Mouse (Mus musculus): ENCODE measurements around the gene Avpi1. TPM values are rescaled to one million over a fixed set of nuclear protein-coding genes. Genes with fewer than 3 reads are reported as not detected.

Avpi1 gene
- polyA plus RNA-seq, 1 experiment = 26.9 TPM

DNA sequence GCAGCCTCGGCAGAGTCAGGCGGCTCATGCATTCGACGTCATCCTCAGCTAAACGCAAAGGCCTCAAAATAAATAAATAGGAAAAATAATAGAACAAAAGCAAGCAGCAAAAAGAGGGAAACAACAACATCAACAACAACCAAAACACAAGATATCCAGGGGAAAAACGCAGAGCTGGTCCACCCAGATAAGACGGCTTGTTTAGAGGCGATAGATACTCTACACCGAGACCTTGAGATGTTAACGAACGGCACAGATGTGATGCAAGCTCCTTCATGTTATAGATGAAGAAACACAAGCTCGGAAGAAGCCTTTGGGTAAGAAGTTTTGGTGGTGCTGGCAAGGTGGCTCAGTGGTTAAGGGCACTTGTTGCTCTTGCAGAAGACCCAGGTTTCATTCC, 49.9 kb downstream of the Avpi1 start:
- Histone ChIP-seq H3K4me3 (replicated peaks; ENCODE audit: insufficient read depth, low read depth, low read length) (no peak overlapping the region), H3K27ac (ENCODE audit: insufficient read depth, low read length) (no peak overlapping the region), H3K4me1 (ENCODE audit: control insufficient read depth, insufficient read depth, low read length) (no peaks in the 10 kb centered on the region), H3K27me3 (ENCODE audit: control insufficient read depth, insufficient read depth, low read length) (no peaks in the 10 kb centered on the region)
- TF ChIP-seq POLR2A (IDR thresholded peaks at IDR 0.05; ENCODE audit: borderline replicate concordance, insufficient read depth, low read length) (no peak), CTCF (IDR thresholded peaks at IDR 0.05; ENCODE audit: borderline replicate concordance, insufficient read depth, low read depth, low read length) (no peak)
- 95% methylated on average over 12 of the region's 12 CpGs for WGBS
- DNase-seq = no peak

DNA sequence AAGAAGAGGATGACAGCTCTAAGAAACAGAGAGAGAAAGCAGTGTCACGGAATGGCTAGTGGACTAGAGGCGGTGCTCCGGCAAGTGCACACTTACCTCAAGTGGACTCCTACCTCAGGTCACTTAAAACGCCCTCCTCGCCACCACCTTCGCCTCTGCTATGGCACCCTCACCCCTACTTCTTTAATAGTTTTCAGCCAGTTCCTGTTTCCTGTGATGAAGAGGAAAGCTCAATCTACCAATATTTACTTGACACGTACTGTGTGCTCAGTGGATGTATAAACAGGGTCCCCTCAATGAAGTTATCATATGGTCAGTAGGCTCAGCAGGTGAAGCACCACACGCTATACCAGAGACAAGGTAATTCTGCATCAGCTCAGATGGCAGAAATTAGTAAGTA, 50.3 kb downstream of the Avpi1 start:
- no peak overlapping the region for H3K4me3 ChIP-seq (replicated peaks; ENCODE audit: insufficient read depth, low read depth, low read length)
- no peaks in the 10 kb centered on the region for H3K4me1 ChIP-seq (ENCODE audit: control insufficient read depth, insufficient read depth, low read length)
- WGBS = 92% methylated on average over 8 of the region's 8 CpGs
- H3K27me3 ChIP-seq (ENCODE audit: control insufficient read depth, insufficient read depth, low read length) = no peaks in the 10 kb centered on the region
- DNase-seq = no peak
- TF ChIP-seq POLR2A (IDR thresholded peaks at IDR 0.05; ENCODE audit: borderline replicate concordance, insufficient read depth, low read length) = no peak
- TF ChIP-seq CTCF (IDR thresholded peaks at IDR 0.05; ENCODE audit: borderline replicate concordance, insufficient read depth, low read depth, low read length) = no peak
- no peak overlapping the region for H3K27ac ChIP-seq (ENCODE audit: insufficient read depth, low read length)

DNA sequence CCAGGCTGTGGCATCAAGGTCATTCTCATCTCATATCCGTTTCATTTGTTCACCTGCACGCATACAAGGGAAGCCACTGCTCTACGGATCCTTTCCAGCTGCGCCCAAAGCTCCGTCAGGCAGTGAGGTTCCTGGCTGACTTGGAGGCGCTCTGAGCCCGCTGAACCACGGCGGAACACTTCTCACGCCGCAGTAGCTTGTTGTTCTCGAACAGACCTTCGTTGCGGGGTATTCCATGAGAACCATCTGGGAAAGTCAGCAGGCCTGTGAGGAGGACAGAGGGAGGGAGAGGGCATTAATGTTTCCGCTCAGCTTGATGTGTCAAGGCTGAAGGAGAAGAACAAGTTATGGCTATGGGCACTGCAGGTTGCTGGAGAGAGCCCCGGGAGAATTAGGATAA, 52.9 kb downstream of the Avpi1 start:
- Histone ChIP-seq H3K4me3 (replicated peaks; ENCODE audit: insufficient read depth, low read depth, low read length) (no peak overlapping the region), H3K27me3 (ENCODE audit: control insufficient read depth, insufficient read depth, low read length) (no peaks in the 10 kb centered on the region), H3K27ac (ENCODE audit: insufficient read depth, low read length) (no peak overlapping the region), H3K4me1 (ENCODE audit: control insufficient read depth, insufficient read depth, low read length) (no peaks in the 10 kb centered on the region)
- TF ChIP-seq CTCF (IDR thresholded peaks at IDR 0.05; ENCODE audit: borderline replicate concordance, insufficient read depth, low read depth, low read length) = no peak
- no peak for TF ChIP-seq POLR2A (IDR thresholded peaks at IDR 0.05; ENCODE audit: borderline replicate concordance, insufficient read depth, low read length)
- 73% methylated on average over 16 of the region's 16 CpGs for WGBS
- DNase-seq = no peak

DNA sequence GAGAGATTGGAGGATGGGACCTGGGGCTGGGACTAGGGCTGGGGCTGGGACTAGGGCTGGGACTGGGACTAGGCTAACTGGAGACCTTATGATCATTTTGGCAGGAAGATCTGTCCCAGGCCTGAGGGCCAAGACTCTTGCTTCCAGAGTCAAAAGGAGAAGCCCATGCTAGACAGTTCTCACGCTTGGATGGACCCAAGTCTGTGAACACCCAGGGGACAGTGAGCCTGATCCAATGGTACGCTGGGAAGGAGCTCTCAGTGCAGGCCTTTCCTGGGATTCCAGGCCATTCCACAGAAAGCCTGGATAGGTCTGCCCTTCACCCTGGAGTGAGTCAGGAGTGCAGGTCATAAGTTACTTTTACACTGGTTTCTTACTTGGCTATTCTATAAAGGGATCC, 53.8 kb downstream of the Avpi1 start:
- Histone ChIP-seq H3K4me3 (replicated peaks; ENCODE audit: insufficient read depth, low read depth, low read length) (no peak overlapping the region), H3K4me1 (ENCODE audit: control insufficient read depth, insufficient read depth, low read length) (no peaks in the 10 kb centered on the region), H3K27ac (ENCODE audit: insufficient read depth, low read length) (no peak overlapping the region), H3K27me3 (ENCODE audit: control insufficient read depth, insufficient read depth, low read length) (no peaks in the 10 kb centered on the region)
- WGBS = 67% methylated on average over 2 of the region's 2 CpGs
- no peak for DNase-seq
- TF ChIP-seq CTCF (IDR thresholded peaks at IDR 0.05; ENCODE audit: borderline replicate concordance, insufficient read depth, low read depth, low read length) (no peak), POLR2A (IDR thresholded peaks at IDR 0.05; ENCODE audit: borderline replicate concordance, insufficient read depth, low read length) (no peak)

Other genes starting within 250 kb of the Avpi1 start
- gene Rrp12, start 232.9 kb downstream of the Avpi1 start, polyA plus RNA-seq (2012; rRNA removed) = 15.1 and 16.4 TPM in 2 replicates
- 858 and 879 TPM in 2 replicates for gene Pgam1, start 217.1 kb downstream of the Avpi1 start, polyA plus RNA-seq (2012; rRNA removed)
- 25.6 and 26.3 TPM in 2 replicates for gene Exosc1, start 195.6 kb downstream of the Avpi1 start, polyA plus RNA-seq (2012; rRNA removed)
- 60.9 and 70.4 TPM in 2 replicates for gene Zdhhc16, start 195.6 kb downstream of the Avpi1 start, polyA plus RNA-seq (2012; rRNA removed)
- gene Mms19, start 147.9 kb downstream of the Avpi1 start, polyA plus RNA-seq (2012; rRNA removed) = 54.9 and 65.5 TPM in 2 replicates
- 28.1 and 29.4 TPM in 2 replicates for gene Ubtd1, start 147.3 kb downstream of the Avpi1 start, polyA plus RNA-seq (2012; rRNA removed)
- 0.32 and 0.54 TPM in 2 replicates for gene Ankrd2, start 93.1 kb downstream of the Avpi1 start, polyA plus RNA-seq (2012; rRNA removed)
- gene Hoga1, start 83.4 kb downstream of the Avpi1 start, polyA plus RNA-seq (2012; rRNA removed) = 2.2 and 2.4 TPM in 2 replicates
- 0.32 and 0.41 TPM in 2 replicates for gene 4933411K16Rik, start 76.8 kb downstream of the Avpi1 start, polyA plus RNA-seq (2012; rRNA removed)
- 43.4 and 44.6 TPM in 2 replicates for gene Morn4, start 42.7 kb downstream of the Avpi1 start, polyA plus RNA-seq (2012; rRNA removed)
- 78.6 and 81.0 TPM in 2 replicates for gene Pi4k2a, start 38.6 kb downstream of the Avpi1 start, polyA plus RNA-seq (2012; rRNA removed)
- gene Marveld1, start 18.3 kb upstream of the Avpi1 start, polyA plus RNA-seq (2012; rRNA removed) = 11.7 and 12.8 TPM in 2 replicates
- 104 and 107 TPM in 2 replicates for gene Zfyve27, start 34.9 kb upstream of the Avpi1 start, polyA plus RNA-seq (2012; rRNA removed)
- 12.7 and 15.3 TPM in 2 replicates for gene Sfrp5, start 73.2 kb upstream of the Avpi1 start, polyA plus RNA-seq (2012; rRNA removed)
- 90.4 and 98.9 TPM in 2 replicates for gene Golga7b, start 118.5 kb upstream of the Avpi1 start, polyA plus RNA-seq (2012; rRNA removed)

Data from cerebellum, adult 2 months (tissue).